Mouse (Mus musculus) left cerebral cortex, postnatal 4 days (tissue): ENCODE data around the gene Nme9. TPM values are rescaled to one million over a fixed set of nuclear protein-coding genes. Genes with fewer than 3 reads are reported as not detected.

Experiments
- DNase-seq: peaks from one replicate; pipeline ENCODE4 v3.0.0-alpha.2; 2022
- intact Hi-C: fragments of 180-260 bp; cut with DNase I; formaldehyde crosslinking; loops from one replicate; pipeline ENCODE4 v1.15.1; 2025
- total RNA-seq, 2 experiments: library from RNA; stranded (reverse); gene quantifications; 2 replicates each; pipeline ENCODE4 v1.2.3; 2021

The Nme9 gene
- total RNA-seq, 2 experiments from 2014 or later: 0.48 TPM; not detected in 1

GRCm38 (mm10) chr9:99436182-99437030 is 14.9 kb upstream of the Nme9 start:
- intact Hi-C loops: no loop called here
- DNase-seq: peak; percentile 68

GRCm38 (mm10) chr9:99437031-99437764 is 14.1 kb upstream of the Nme9 start, which contains the start of gene Mras:
Gene Mras (minus strand): TSS chr9:99437381.
- intact Hi-C loops: no loop called here
- DNase-seq: no peak

GRCm38 (mm10) chr9:99437781-99438565 is 13.3 kb upstream of the Nme9 start:
- no peak for DNase-seq
- intact Hi-C loops: no loop called here

GRCm38 (mm10) chr9:99439064-99439463 is 12.2 kb upstream of the Nme9 start:
- no peak for DNase-seq
- intact Hi-C loops: no loop called here

DNA sequence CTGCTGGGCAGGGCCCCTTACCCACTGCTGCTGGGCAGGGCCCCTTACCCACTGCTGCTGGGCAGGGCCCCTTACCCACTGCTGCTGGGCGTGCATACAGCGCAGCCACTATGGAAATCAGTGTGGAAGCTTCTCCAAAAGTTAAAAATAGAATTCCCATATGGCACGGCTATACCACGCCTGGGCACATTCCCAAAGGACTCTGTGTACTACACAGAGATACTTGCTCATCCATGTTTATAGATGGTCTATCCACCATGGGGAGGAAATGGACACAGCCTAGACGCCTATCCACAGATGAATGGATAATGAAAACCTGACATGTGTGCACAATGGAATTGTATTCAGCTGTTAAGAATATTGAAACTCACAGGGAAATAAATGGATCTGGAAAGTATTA is 10.3 kb upstream of the Nme9 start:
- intact Hi-C loops: loop anchor here (10.0 kb wide), 1 partner anchor 466 kb away; no protein-coding TSS in a partner anchor
- DNase-seq: no peak

GRCm38 (mm10) chr9:99441647-99442433 is 9.4 kb upstream of the Nme9 start:
- no peak for DNase-seq
- intact Hi-C loops: loop anchor here (10.0 kb wide), 1 partner anchor 467 kb away; no protein-coding TSS in a partner anchor

- intact Hi-C loops: loop anchor here (10.0 kb wide), 1 partner anchor 470 kb away; no protein-coding TSS in a partner anchor
- DNase-seq: no peak
These were observed 6.6 kb upstream of the Nme9 start for GRCm38 (mm10) chr9:99444590-99445178.

DNA sequence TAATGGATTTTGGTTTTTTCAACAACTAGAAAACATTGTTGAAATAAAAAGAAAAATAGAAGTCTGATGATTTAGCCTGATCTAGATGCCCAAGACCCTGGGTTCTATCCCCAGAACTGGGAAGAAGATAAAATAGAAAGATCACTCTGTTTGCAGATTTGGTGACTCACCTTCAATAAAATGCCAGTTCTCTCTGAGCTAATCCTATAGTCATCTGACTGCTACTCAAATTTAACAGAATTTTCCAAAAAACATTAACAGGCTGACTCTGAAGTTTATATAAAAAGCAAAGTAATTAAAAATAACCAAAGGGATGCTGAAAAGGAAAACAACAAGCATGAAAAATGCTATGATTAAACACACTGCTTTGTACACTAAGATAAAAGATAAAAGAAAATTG is 5.0 kb upstream of the Nme9 start:
- DNase-seq: no peak
- intact Hi-C loops: loop anchor here (10.0 kb wide), 1 partner anchor 471 kb away; no protein-coding TSS in a partner anchor

DNA sequence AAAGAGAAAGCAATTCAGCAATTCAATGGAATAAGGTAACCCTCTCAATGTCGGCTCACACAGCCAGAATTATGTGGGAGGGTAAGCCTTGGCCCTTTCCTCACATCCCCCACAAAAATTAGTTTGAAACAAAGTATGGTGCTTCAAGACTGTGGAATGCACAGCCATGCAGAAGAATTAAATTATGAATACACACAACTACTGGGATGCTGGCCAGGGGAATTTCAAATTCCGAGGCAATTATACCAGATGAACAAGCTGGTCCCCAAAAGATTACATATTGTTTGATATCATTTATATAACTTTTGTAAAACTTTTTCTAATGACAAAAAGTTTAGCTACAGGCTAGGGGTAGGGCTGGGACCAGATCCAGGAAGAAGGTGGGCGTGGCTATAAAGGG is 4.0 kb upstream of the Nme9 start:
- DNase-seq: no peak
- intact Hi-C loops: loop anchor here (10.0 kb wide), 1 partner anchor 473 kb away; no protein-coding TSS in a partner anchor

DNA sequence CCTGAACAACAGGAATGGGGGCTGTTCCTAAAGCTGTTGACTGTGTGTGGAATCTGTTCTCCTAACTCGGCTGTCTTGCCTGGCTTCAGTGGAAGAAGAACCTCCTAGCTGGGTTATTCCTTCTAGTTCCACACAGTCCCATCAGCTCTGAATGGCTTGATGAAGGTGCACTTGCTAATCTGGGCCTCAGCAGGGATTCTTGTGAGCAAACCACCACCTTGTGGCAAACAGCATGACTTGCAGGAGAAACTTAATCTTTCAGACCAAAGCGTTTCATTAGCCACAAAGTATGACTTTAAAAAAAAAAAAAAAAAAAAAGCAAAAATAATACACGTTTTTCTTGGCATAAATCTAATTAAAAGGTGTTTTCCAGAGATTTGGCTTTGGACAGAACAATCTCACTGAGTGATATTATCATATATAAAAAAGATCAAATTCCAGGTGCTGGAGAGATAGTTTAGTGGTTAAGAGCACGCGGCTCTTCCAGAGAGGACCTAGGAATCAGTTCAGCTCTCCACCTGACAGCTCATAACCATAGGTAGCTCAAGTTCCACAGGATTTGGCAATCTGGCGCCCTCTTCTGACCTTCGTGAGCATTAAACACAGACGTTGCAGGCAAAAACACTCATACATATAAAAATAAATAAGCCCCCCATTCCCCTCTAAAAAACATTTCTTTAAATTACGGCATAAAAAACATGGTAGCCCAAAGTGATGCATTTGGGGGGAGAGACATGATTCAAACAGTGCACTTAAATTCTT is 1.2 kb upstream of the Nme9 start:
- intact Hi-C loops: loop anchor here (5.0 to 10.0 kb wide), 3 partner anchors 195 to 475 kb away; no protein-coding TSS in a partner anchor
- no peak for DNase-seq

DNA sequence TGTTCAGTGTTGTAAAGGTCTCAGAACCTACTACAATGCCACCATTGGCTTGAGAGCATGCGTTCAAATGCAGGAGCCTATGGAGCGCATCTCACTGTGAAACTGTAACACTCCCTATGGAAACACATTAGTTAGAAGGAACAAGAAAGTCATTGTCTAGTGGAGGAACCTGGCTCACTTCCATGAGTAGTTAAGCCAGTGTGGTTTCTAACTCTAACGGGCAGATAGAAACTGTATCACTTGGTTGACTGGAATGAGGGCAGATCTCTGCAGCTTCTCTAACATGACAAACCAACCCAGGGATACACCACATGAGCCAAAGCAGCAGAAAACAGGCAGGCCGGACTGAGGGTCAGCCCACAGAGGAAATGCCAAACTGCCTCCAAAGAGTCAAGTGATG is 2.9 kb downstream of the Nme9 start:
- DNase-seq: no peak
- intact Hi-C loops: loop anchor here (5.0 to 10.0 kb wide), 2 partner anchors 199 to 392 kb away; no protein-coding TSS in a partner anchor

GRCm38 (mm10) chr9:99458529-99459208 is 7.4 kb downstream of the Nme9 start:
- peak; percentile 61 for DNase-seq
- intact Hi-C loops: loop anchor here (10.0 kb wide), 1 partner anchor 204 kb away; no protein-coding TSS in a partner anchor

- intact Hi-C loops: loop anchor here (10.0 kb wide), 1 partner anchor 205 kb away; no protein-coding TSS in a partner anchor
These were observed 8.5 kb downstream of the Nme9 start for GRCm38 (mm10) chr9:99459730-99460129.

DNA sequence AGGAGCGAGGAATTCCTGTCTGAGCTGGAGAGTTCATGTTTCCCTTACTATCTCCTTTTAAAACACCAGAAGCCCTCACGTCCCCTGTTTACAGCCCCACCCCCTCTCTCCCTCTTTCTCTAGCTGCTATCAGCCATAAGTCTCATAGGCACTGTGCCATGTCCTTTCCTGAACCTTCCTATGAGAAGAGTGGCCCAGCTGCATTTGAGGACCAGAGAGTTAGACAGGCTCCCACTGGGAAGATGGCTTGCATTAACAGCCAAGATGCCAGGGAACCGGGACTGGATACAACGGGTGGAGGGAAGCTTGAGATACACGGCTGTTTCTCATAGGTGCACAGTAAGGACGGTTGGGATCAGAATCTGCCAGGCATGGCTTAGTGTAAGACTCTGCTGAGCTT is 13.6 kb downstream of the Nme9 start:
- intact Hi-C loops: no loop called here
- DNase-seq: peak; percentile 22

More at GRCm38 (mm10) chr9:99459730-99460129, 8.5 kb downstream of the Nme9 start:
- no peak for DNase-seq

GRCm38 (mm10) chr9:99468572-99468971 is 17.3 kb downstream of the Nme9 start:
- intact Hi-C loops: no loop called here
- no peak for DNase-seq

GRCm38 (mm10) chr9:99469681-99470273 is 18.5 kb downstream of the Nme9 start:
- intact Hi-C loops: no loop called here
- DNase-seq: no peak

- intact Hi-C loops: no loop called here
- DNase-seq: no peak
These were observed 19.2 kb downstream of the Nme9 start for GRCm38 (mm10) chr9:99470347-99471092.
